Mouse (Mus musculus): ENCODE results near the gene Hoxc4. TPM values are rescaled to one million over a fixed set of nuclear protein-coding genes. Genes with fewer than 3 reads are reported as not detected.

Hoxc4 gene
- total RNA-seq, 2 experiments from 2014 or later = 0.14 TPM; not detected in 1

- DNase-seq = no peak
Measured at GRCm38 (mm10) chr15:103084944-103085343, 66.2 kb downstream of the Hoxc4 start.

- DNase-seq = peak; percentile 54
Measured at GRCm38 (mm10) chr15:103085831-103086671, 67.3 kb downstream of the Hoxc4 start.

Small RNAs within 50 kb of the gene (microRNA-seq; reads per million reads assigned to microRNA genes)
- 0.35 to 2.2 reads per million in 2 experiments for gene Mir196a-2
- 7.3 to 44.0 reads per million in 2 experiments for gene Mir615

Other genes starting within 250 kb of the Hoxc4 start
- not detected for gene Hoxc13, start 97.8 kb upstream of the Hoxc4 start, total RNA-seq (2021)
- gene Hoxc12, start 82.2 kb upstream of the Hoxc4 start, total RNA-seq (2021) = not detected
- gene Hoxc11, start 64.5 kb upstream of the Hoxc4 start, total RNA-seq (2021) = not detected
- gene Hoxc10, start 52.1 kb upstream of the Hoxc4 start, total RNA-seq (2021) = not detected
- gene Hoxc5, start 51.5 kb upstream of the Hoxc4 start, total RNA-seq (2021) = not detected
- not detected for gene Hoxc9, start 42.5 kb upstream of the Hoxc4 start, total RNA-seq (2021)
- gene Hoxc8, start 28.3 kb upstream of the Hoxc4 start, total RNA-seq (2021) = not detected
- under 1 TPM in 1 of 2 experiments, not detected in 1; 0.16 TPM for gene Hoxc6, start 20.7 kb upstream of the Hoxc4 start, total RNA-seq (2021)
- gene Smug1, start 148.2 kb downstream of the Hoxc4 start, total RNA-seq (2021) = 10 to 100 TPM; 12.7 to 14.1 TPM
- gene Cbx5, start 220.9 kb downstream of the Hoxc4 start, total RNA-seq (2021) = 100 to 1,000 TPM; 146 TPM
- 100 to 1,000 TPM; 408 to 415 TPM for gene Hnrnpa1, start 221.5 kb downstream of the Hoxc4 start, total RNA-seq (2021)
- gene Nfe2, start 239.5 kb downstream of the Hoxc4 start, total RNA-seq (2021) = 1 to 10 TPM; 1.0 to 1.1 TPM

Data from heart, postnatal 4 days (tissue).